24 mouse cellular contexts compared by ENCODE assay signal in genomic region chr17:31576394-31577175, GRCm38 (mm10). TPM values are rescaled to one million over a fixed set of nuclear protein-coding genes. Genes with fewer than 3 reads are reported as not detected.
DNase-seq lines count a peak whose midpoint lies in the region; TF ChIP-seq lines count a peak whose summit lies in the region.
"Had no signal": no experiment of that assay in that cellular context is flagged by ENCODE, and none has a peak within 500 bp of the region (broad histone marks: within the 10 kb centered on the region; RNA-seq: fewer than 3 reads in every experiment).

No protein-coding gene starts in this region.

- no peaks in the 10 kb centered on the region for H3K9me3 ChIP-seq in forebrain, embryonic 10.5 days
- H3K9me3 ChIP-seq: heart, embryonic 13.5 days; hindbrain, embryonic 15.5 days; intestine, embryonic 15.5 days; limb, embryonic 10.5 days; liver, embryonic 15.5 days; lung, embryonic 15.5 days; neural tube, embryonic 15.5 days had no signal

- no peak for TF ChIP-seq POLR2A in cerebellum, adult 2 months (IDR thresholded peaks at IDR 0.05; ENCODE audit: borderline replicate concordance, insufficient read depth, low read length)

- no peak overlapping the region for H3K4me3 ChIP-seq in gastrocnemius, adult 2 months
- no peak overlapping the region for H3K4me3 ChIP-seq in cerebellum, adult 2 months (replicated peaks; ENCODE audit: insufficient read depth, low read depth, low read length)
- no peak overlapping the region for H3K4me3 ChIP-seq in forebrain, embryonic 10.5 days
- H3K4me3 ChIP-seq: heart, adult 2 months; heart, embryonic 13.5 days; hindbrain, embryonic 15.5 days; intestine, embryonic 15.5 days; limb, embryonic 10.5 days; liver, embryonic 15.5 days; lung, embryonic 15.5 days; neural tube, embryonic 15.5 days had no signal

- no peak for TF ChIP-seq CTCF in gastrocnemius, adult 2 months (IDR thresholded peaks at IDR 0.05)
- TF ChIP-seq CTCF in cerebellum, adult 2 months (IDR thresholded peaks at IDR 0.05; ENCODE audit: borderline replicate concordance, insufficient read depth, low read depth, low read length) = no peak

- peak overlapping the region; percentile 6; the same call in 1 of the 2 replicates for H3K27ac ChIP-seq in gastrocnemius, adult 2 months
- peak overlapping the region; percentile 47 for H3K27ac ChIP-seq in cerebellum, adult 2 months (ENCODE audit: insufficient read depth, low read length)
- H3K27ac ChIP-seq in forebrain, embryonic 10.5 days = no peak overlapping the region
- H3K27ac ChIP-seq: heart, adult 2 months; heart, embryonic 13.5 days; hindbrain, embryonic 15.5 days; intestine, embryonic 15.5 days; limb, embryonic 10.5 days; liver, embryonic 15.5 days; lung, embryonic 15.5 days; neural tube, embryonic 15.5 days had no signal

- H3K36me3 ChIP-seq in forebrain, embryonic 10.5 days (replicated peaks) = no peaks in the 10 kb centered on the region
- H3K36me3 ChIP-seq: heart, embryonic 13.5 days; hindbrain, embryonic 15.5 days; intestine, embryonic 15.5 days; limb, embryonic 10.5 days; liver, embryonic 15.5 days; lung, embryonic 15.5 days; neural tube, embryonic 15.5 days had no signal

- no peaks in the 10 kb centered on the region for H3K27me3 ChIP-seq in cerebellum, adult 2 months (ENCODE audit: control insufficient read depth, insufficient read depth, low read length)
- no peaks in the 10 kb centered on the region for H3K27me3 ChIP-seq in forebrain, embryonic 10.5 days (ENCODE audit: poor library complexity, severe bottlenecking)
- H3K27me3 ChIP-seq: heart, embryonic 13.5 days; hindbrain, embryonic 15.5 days; intestine, embryonic 15.5 days; liver, embryonic 15.5 days; lung, embryonic 15.5 days; neural tube, embryonic 15.5 days had no signal

- WGBS in cerebellum, adult 2 months = 13% methylated on average over 10 of the region's 10 CpGs
- 89% methylated on average over 10 of the region's 10 CpGs for WGBS in forebrain, embryonic 10.5 days

- no peak for DNase-seq in gastrocnemius, adult 2 months
- no peak for DNase-seq in gastrocnemius, postnatal 25 days
- DNase-seq in Muller cell, postnatal 12 days (ENCODE audit: inconsistent ontology term) = peak; percentile 72
- DNase-seq in cerebellum, adult 2 months = peak; percentile 78 to 92
- peak; percentile 78 to 82 for DNase-seq in cerebellum, postnatal 25 days
- DNase-seq in forebrain, embryonic 10.5 days (ENCODE audit: extremely low spot score, low spot score) = no peak
- no peak for DNase-seq in lung, postnatal 10 days
- DNase-seq: adrenal gland, postnatal 25 days; gastrocnemius, postnatal 36 days; heart, adult 2 months; kidney, adult 9 months; kidney, postnatal 14 days; liver; lung, postnatal 4 days; midbrain, embryonic 14.5 days; thymus, adult 18-20 months; thymus, postnatal 4 days had no signal

- intact Hi-C loops in gastrocnemius, adult 2 months (cut with DNase I) = no loop called here

- H3K4me1 ChIP-seq in cerebellum, adult 2 months (ENCODE audit: control insufficient read depth, insufficient read depth, low read length) = peaks cover 42% of the 10 kb centered on the region
- H3K4me1 ChIP-seq in forebrain, embryonic 10.5 days = peaks cover 14% of the 10 kb centered on the region
- H3K4me1 ChIP-seq: liver, embryonic 15.5 days had no signal

RNA-seq across cellular contexts. Expression of gene Pknox1, which starts 12.1 kb away (rescaled TPM):
- total RNA-seq in gastrocnemius, adult 2 months (2021) = 1 to 10 TPM; 7.0 to 7.1 TPM
- 1 to 10 TPM; 5.9 to 7.0 TPM for total RNA-seq in gastrocnemius, postnatal 25 days (2021)
- 23.2 TPM in 2 replicates for polyA plus RNA-seq in cerebellum, adult 2 months (2012; rRNA removed)
- polyA plus RNA-seq in forebrain, embryonic 10.5 days (2016; fragmentation: Nextera tagmentation; extraction: Ambion mirVana) = 18.3 and 19.1 TPM in 2 replicates

RNA-seq across cellular contexts. Expression of gene Ndufv3, which starts 56.7 kb away (rescaled TPM):
- total RNA-seq in gastrocnemius, adult 2 months (2021) = 100 to 1,000 TPM; 451 to 524 TPM
- 100 to 1,000 TPM; 458 to 461 TPM for total RNA-seq in gastrocnemius, postnatal 25 days (2021)
- polyA plus RNA-seq in cerebellum, adult 2 months (2012; rRNA removed) = 421 and 446 TPM in 2 replicates
- 214 and 224 TPM in 2 replicates for polyA plus RNA-seq in forebrain, embryonic 10.5 days (2016; fragmentation: Nextera tagmentation; extraction: Ambion mirVana)

RNA-seq across cellular contexts. Expression of gene Wdr4, which starts 56.8 kb away (rescaled TPM):
- total RNA-seq in gastrocnemius, adult 2 months (2021) = 1 to 10 TPM; 4.3 to 7.7 TPM
- 1 to 10 TPM; 5.1 to 6.7 TPM for total RNA-seq in gastrocnemius, postnatal 25 days (2021)
- 25.1 and 25.4 TPM in 2 replicates for polyA plus RNA-seq in cerebellum, adult 2 months (2012; rRNA removed)
- polyA plus RNA-seq in forebrain, embryonic 10.5 days (2016; fragmentation: Nextera tagmentation; extraction: Ambion mirVana) = 78.5 and 81.3 TPM in 2 replicates

Comparison
In these comparisons a context has a peak if more than half of its experiments do, and no peak if none do; other contexts are left out.
1. DNase-seq: peak in Muller cell, postnatal 12 days (single experiment), cerebellum, adult 2 months (2 of 2) and cerebellum, postnatal 25 days (2 of 2); none in gastrocnemius, adult 2 months (single experiment), gastrocnemius, postnatal 25 days (single experiment), forebrain, embryonic 10.5 days (single experiment) and lung, postnatal 10 days (single experiment).